Mouse (Mus musculus) spleen, adult 2 months (tissue): Measurements from ENCODE around the gene Olfr710. TPM values are rescaled to one million over a fixed set of nuclear protein-coding genes. Genes with fewer than 3 reads are reported as not detected.
"Not testable (repeated sequence)": the region's sequence is repeated elsewhere in the genome, so short reads cannot be mapped to it uniquely, and the experiment has no call there.

Experiments used
- DNase-seq, 2 experiments: peaks; one replicate each; pipeline versions ENCODE4 v3.0.0 to v3.0.0-alpha.2; 2012 to 2021; ENCODE audit warnings: low spot score in 2 of 2, low read depth in 1 of 2
- H3K27ac ChIP-seq: fragments of 200-500 bp; 2 replicates; pipeline ENCODE4 v1.5.1; 2012; ENCODE audit warnings: low read length, inconsistent platforms; ENCODE audit not compliant: insufficient read depth
- H3K27me3 ChIP-seq: fragments of 200-500 bp; 2 replicates; pipeline ENCODE4 v1.6.1; 2012; ENCODE audit warnings: mild to moderate bottlenecking, moderate library complexity, low read length, inconsistent platforms; ENCODE audit not compliant: control insufficient read depth, insufficient read depth
- H3K36me3 ChIP-seq: fragments of 200-500 bp; 2 replicates; pipeline ENCODE4 v1.6.1; 2012; ENCODE audit warnings: mild to moderate bottlenecking, low read length, inconsistent platforms; ENCODE audit not compliant: control insufficient read depth, insufficient read depth
- H3K4me1 ChIP-seq: fragments of 200-500 bp; 2 replicates; pipeline ENCODE4 v1.6.1; 2011; ENCODE audit warnings: inconsistent platforms; ENCODE audit not compliant: control insufficient read depth, insufficient read depth, insufficient read length
- H3K4me3 ChIP-seq: fragments of 200-500 bp; 2 replicates; pipeline ENCODE4 v1.5.1; 2011; ENCODE audit warnings: mild to moderate bottlenecking, inconsistent platforms; ENCODE audit not compliant: insufficient read depth, insufficient read length; ENCODE audit errors: extremely low read depth
- CTCF ChIP-seq: fragments of 200-500 bp; IDR thresholded peaks from 2 replicates; pipeline ENCODE4 v1.5.1; 2011; ENCODE audit warnings: mild to moderate bottlenecking, inconsistent platforms; ENCODE audit not compliant: insufficient read depth, insufficient read length, insufficient replicate concordance; ENCODE audit errors: extremely low read depth
- POLR2A ChIP-seq: fragments of 200-500 bp; IDR thresholded peaks from 2 replicates; pipeline ENCODE4 v1.6.1; 2011; ENCODE audit warnings: low read depth, low read length, inconsistent platforms
- WGBS: fragments of 180-500 bp; shearing (Covaris S2); methylation state at CpG from one replicate; pipeline ENCODE4 v1.1.7; 2018; 5-methylcytosine and 5-hydroxymethylcytosine counted together
- polyA plus RNA-seq: library from polyadenylated mRNA; depleted of rRNA; stranded (reverse); fragments of >200 nt; gene quantifications from 2 replicates; pipeline ENCODE4 v1.2.3, GENCODE M21; 2012; rRNA removed

Olfr710 gene
- not detected in 2 replicates for polyA plus RNA-seq

DNA sequence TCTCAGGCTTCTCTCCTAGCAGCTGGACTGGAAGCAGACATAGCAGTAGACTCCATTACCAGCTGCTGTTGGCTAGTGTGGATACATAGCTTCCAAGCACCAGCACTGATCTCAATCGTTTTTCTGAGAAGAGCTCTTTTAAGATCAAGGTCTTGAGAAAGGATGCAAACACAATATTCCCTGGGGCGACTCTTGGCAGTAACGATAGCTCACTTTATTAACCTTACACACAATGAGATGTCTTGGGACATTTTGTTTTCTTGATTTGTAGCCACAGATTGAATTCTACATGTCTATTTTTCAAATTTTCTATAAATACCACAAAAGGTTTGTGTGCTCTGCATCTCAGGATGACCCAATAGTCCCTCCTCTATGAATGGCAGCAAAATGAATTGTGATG, at the start of gene Olfr710:
Olfr710 (minus strand) TSS at position 101 of the 400 bp plus-strand sequence.
- H3K27me3 ChIP-seq: no peaks in the 10 kb centered on the region
- H3K4me3 ChIP-seq: no peak within 1 kb of the TSS
- DNase-seq: no peak
- no peaks in the 10 kb centered on the region for H3K4me1 ChIP-seq
- 76% methylated on average over 3 of the region's 3 CpGs for WGBS
- H3K27ac ChIP-seq: no peak within 1 kb of the TSS
- no peaks in the 10 kb centered on the region for H3K36me3 ChIP-seq
- TF ChIP-seq CTCF (no peak), POLR2A (no peak)

GRCm38 (mm10) chr7:106985236-106985635, 37.1 kb upstream of the Olfr710 start:
- no peak for TF ChIP-seq CTCF
- no peak for TF ChIP-seq POLR2A
- H3K27me3 ChIP-seq: no peaks in the 10 kb centered on the region
- no peak for DNase-seq
- H3K4me1 ChIP-seq: no peaks in the 10 kb centered on the region
- no peak overlapping the region for H3K27ac ChIP-seq
- no peaks in the 10 kb centered on the region for H3K36me3 ChIP-seq
- peak overlapping the region; percentile 44; the same call in 1 of the 2 replicates for H3K4me3 ChIP-seq
- WGBS: 95% methylated on average over 3 of the region's 3 CpGs

GRCm38 (mm10) chr7:106975353-106975752, 27.2 kb upstream of the Olfr710 start, which contains the start of gene Olfr711:
Gene Olfr711, minus strand, starts transcription at chr7:106975453.
- Histone ChIP-seq H3K4me3 (no peak within 1 kb of the TSS), H3K4me1 (no peaks in the 10 kb centered on the region), H3K27ac (no peak within 1 kb of the TSS), H3K36me3 (no peaks in the 10 kb centered on the region), H3K27me3 (no peaks in the 10 kb centered on the region; the same call in 1 of the 2 replicates)
- DNase-seq: no peak
- TF ChIP-seq POLR2A (no peak), CTCF (no peak)
- WGBS: 63% methylated on average over 1 of the region's 1 CpGs

DNA sequence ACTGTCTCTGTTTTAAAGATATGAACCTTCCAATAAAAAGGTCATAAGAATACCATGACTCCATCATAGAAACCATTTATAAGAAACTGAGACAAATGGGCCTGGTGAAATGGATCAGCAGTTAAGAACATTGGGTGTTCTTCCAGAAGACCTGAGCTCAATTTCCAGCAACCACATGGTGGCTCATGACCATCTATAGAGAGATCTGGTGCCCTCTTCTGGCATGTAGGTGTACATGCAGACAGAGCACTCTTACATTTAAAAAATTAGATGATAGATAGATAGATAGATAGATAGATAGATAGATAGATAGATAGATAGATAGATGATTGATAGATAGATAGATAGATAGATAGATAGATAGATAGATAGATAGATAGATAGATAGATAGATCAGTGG, 19.4 kb upstream of the Olfr710 start:
- H3K27ac ChIP-seq, H3K27me3 ChIP-seq, DNase-seq, H3K36me3 ChIP-seq, H3K4me3 ChIP-seq, H3K4me1 ChIP-seq: not testable (repeated sequence)
- 0 out of 2 replicates have a peak, but pooled peaks have one; percentile 2 for TF ChIP-seq CTCF

GRCm38 (mm10) chr7:106963837-106964236, 15.7 kb upstream of the Olfr710 start, which contains the start of gene Olfr6:
Gene Olfr6, minus strand, starts transcription at chr7:106963937.
- TF ChIP-seq POLR2A: no peak
- Histone ChIP-seq H3K27ac (no peak within 1 kb of the TSS), H3K36me3 (no peaks in the 10 kb centered on the region), H3K4me3 (no peak within 1 kb of the TSS), H3K4me1 (no peaks in the 10 kb centered on the region), H3K27me3 (no peaks in the 10 kb centered on the region)
- 78% methylated on average over 1 of the region's 1 CpGs for WGBS
- no peak for DNase-seq

GRCm38 (mm10) chr7:106932119-106932518, 16.0 kb downstream of the Olfr710 start, which contains the start of gene Olfr709-ps1:
Gene Olfr709-ps1, minus strand, starts transcription at chr7:106932219.
- Histone ChIP-seq H3K36me3 (no peaks in the 10 kb centered on the region), H3K27me3 (no peaks in the 10 kb centered on the region), H3K4me1 (no peaks in the 10 kb centered on the region), H3K4me3 (no peak within 1 kb of the TSS), H3K27ac (no peak within 1 kb of the TSS)
- TF ChIP-seq CTCF: no peak
- TF ChIP-seq POLR2A: no peak
- DNase-seq: no peak

DNA sequence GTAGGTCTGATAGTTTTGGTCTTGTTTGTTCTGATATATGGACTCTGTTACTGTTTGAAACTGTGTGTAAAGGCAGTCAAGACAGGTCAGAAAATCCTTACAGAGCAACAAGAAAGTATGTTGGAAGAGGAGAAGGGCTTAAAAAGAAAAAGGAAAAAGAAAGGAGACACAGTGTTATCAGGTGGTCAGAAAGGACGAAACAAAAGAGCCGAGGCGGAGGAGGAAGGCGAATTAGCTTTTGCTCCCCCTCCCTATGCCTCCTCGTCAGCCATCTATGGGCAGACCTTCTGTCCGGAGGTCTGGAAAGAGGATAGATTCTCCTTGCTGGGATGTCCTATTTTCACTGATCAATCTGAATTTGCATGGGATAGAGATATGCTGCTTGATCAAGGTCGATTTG, 27.2 kb downstream of the Olfr710 start:
- 86% methylated on average over 5 of the region's 7 CpGs for WGBS
- not testable (repeated sequence) for H3K36me3 ChIP-seq, H3K4me1 ChIP-seq, H3K4me3 ChIP-seq, H3K27me3 ChIP-seq, H3K27ac ChIP-seq
- peak in 1 of 2 experiments; percentile 4 for DNase-seq
